Mouse (Mus musculus) embryonic facial prominence, embryonic 12.5 days (tissue): ENCODE results near the gene Cacna2d1. TPM values are rescaled to one million over a fixed set of nuclear protein-coding genes. Genes with fewer than 3 reads are reported as not detected.

Experiments used
- ATAC-seq: fragments of 200-750 bp; cut with Nextera tagmentation; 2 replicates; pipeline ENCODE4 v1.8.0; 2017; ENCODE audit not compliant: insufficient number of reproducible peaks, insufficient read depth, low FRiP score, low TSS enrichment
- H3K27ac ChIP-seq: fragments of 300-500 bp; sonication (generic); 2 replicates; pipeline ENCODE4 v1.5.1; 2016; ENCODE audit warnings: mild to moderate bottlenecking
- H3K27me3 ChIP-seq: fragments of 300-500 bp; sonication (generic); 2 replicates; pipeline ENCODE4 v1.6.1; 2016; ENCODE audit warnings: mild to moderate bottlenecking, moderate library complexity
- H3K36me3 ChIP-seq: fragments of 300-500 bp; sonication (generic); 2 replicates; pipeline ENCODE4 v1.6.1; 2016; ENCODE audit warnings: mild to moderate bottlenecking
- H3K4me1 ChIP-seq: fragments of 300-500 bp; sonication (generic); 2 replicates; pipeline ENCODE4 v1.6.1; 2016
- H3K4me2 ChIP-seq: fragments of 300-500 bp; sonication (generic); replicated peaks from 2 replicates; pipeline ENCODE4 v1.6.1; 2016; ENCODE audit warnings: mild to moderate bottlenecking, moderate library complexity
- H3K4me3 ChIP-seq: fragments of 300-500 bp; sonication (generic); 2 replicates; pipeline ENCODE4 v1.5.1; 2016; ENCODE audit warnings: mild to moderate bottlenecking
- H3K9ac ChIP-seq: fragments of 300-500 bp; sonication (generic); 2 replicates; pipeline ENCODE4 v1.6.1; 2016; ENCODE audit warnings: mild to moderate bottlenecking, moderate library complexity
- H3K9me3 ChIP-seq: fragments of 300-500 bp; sonication (generic); 2 replicates; pipeline ENCODE4 v1.6.1; 2016; ENCODE audit warnings: mild to moderate bottlenecking, moderate library complexity
- WGBS: fragments of 180-500 bp; shearing (Covaris S2); methylation state at CpG from one replicate; pipeline ENCODE4 v1.1.7; 2016; 5-methylcytosine and 5-hydroxymethylcytosine counted together
- polyA plus RNA-seq: library from polyadenylated mRNA; unstranded; fragments of >200 nt; fragmentation: Nextera tagmentation; extraction: Ambion mirVana; gene quantifications from 2 replicates; pipeline ENCODE4 v1.2.1, GENCODE M21; 2016

Cacna2d1 gene
- polyA plus RNA-seq, 1 experiment from 2014 or later = 21.8 TPM

DNA sequence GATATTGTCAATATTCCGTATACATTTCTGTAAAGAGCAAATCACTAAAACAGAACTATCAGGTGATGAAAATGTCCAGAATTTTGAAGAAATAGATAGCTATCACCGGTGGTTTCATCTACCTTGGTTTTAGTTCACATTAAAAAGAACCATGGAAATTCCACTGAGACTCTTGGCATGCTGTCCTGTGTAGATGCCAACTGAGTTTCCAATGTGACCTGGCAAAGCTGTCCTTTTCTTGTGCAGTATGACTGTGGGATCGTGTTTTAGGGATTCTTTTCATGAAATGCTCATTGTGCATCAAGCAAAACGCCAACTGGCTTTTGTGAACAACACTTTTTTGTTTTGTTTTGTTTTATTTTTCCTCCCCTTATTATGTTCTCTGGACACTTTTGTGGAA is 439.5 kb downstream of the Cacna2d1 start:
- 84% methylated on average over 4 of the region's 4 CpGs for WGBS
- H3K9ac ChIP-seq = no peak overlapping the region

GRCm38 (mm10) chr5:16376329-16376908 is 441.9 kb downstream of the Cacna2d1 start:
- H3K36me3 ChIP-seq = no peaks in the 10 kb centered on the region
- no peak overlapping the region for H3K27ac ChIP-seq
- WGBS = 94% methylated on average over 3 of the region's 3 CpGs
- no peak overlapping the region for H3K9ac ChIP-seq
- no peak overlapping the region for H3K4me2 ChIP-seq
- H3K27me3 ChIP-seq = no peaks in the 10 kb centered on the region
- H3K4me3 ChIP-seq = no peak overlapping the region
- no peaks in the 10 kb centered on the region for H3K4me1 ChIP-seq
- H3K9me3 ChIP-seq = no peaks in the 10 kb centered on the region
- ATAC-seq = no peak

More for the DNA sequence above, 439.5 kb downstream of the Cacna2d1 start:
- ATAC-seq = no peak
- no peak overlapping the region for H3K4me2 ChIP-seq
- no peaks in the 10 kb centered on the region for H3K27me3 ChIP-seq
- no peaks in the 10 kb centered on the region for H3K36me3 ChIP-seq
- no peaks in the 10 kb centered on the region for H3K9me3 ChIP-seq
- H3K4me1 ChIP-seq = no peaks in the 10 kb centered on the region
- H3K4me3 ChIP-seq = no peak overlapping the region
- no peak overlapping the region for H3K27ac ChIP-seq

- H3K4me2 ChIP-seq = no peak overlapping the region
- WGBS = 56% methylated on average over 8 of the region's 8 CpGs
- no peak overlapping the region for H3K27ac ChIP-seq
- no peaks in the 10 kb centered on the region for H3K9me3 ChIP-seq
- no peak overlapping the region for H3K4me3 ChIP-seq
- no peaks in the 10 kb centered on the region for H3K36me3 ChIP-seq
- H3K27me3 ChIP-seq = no peaks in the 10 kb centered on the region
- H3K9ac ChIP-seq = no peak overlapping the region
- H3K4me1 ChIP-seq = no peaks in the 10 kb centered on the region
- no peak for ATAC-seq
Observed at GRCm38 (mm10) chr5:16410011-16410410, 475.5 kb downstream of the Cacna2d1 start.

DNA sequence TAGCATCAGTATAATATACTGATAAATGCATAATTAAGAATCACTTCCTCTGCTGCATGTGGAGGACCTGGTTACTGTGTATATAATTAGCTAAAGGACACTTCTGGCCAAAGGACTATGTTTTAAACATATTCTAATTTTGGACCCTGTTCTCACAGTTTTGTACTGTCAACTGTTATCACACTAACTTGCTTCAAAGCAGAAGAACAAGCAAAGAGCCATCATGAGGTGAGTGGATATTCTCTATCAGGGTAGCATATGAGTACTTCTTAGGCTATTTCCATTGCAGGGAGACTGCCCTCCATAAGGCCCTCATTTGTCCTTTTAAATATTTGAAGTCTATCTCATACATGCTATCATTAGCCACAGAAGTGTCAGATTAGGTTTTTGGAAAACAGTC is 480.2 kb downstream of the Cacna2d1 start:
- no peak overlapping the region for H3K4me3 ChIP-seq
- H3K9ac ChIP-seq = no peak overlapping the region
- no peak overlapping the region for H3K27ac ChIP-seq
- H3K9me3 ChIP-seq = no peaks in the 10 kb centered on the region
- H3K4me2 ChIP-seq = no peak overlapping the region
- no peaks in the 10 kb centered on the region for H3K4me1 ChIP-seq
- no peaks in the 10 kb centered on the region for H3K36me3 ChIP-seq
- ATAC-seq = no peak
- no peaks in the 10 kb centered on the region for H3K27me3 ChIP-seq

- Histone ChIP-seq H3K4me1 (no peaks in the 10 kb centered on the region), H3K4me2 (no peak overlapping the region), H3K36me3 (no peaks in the 10 kb centered on the region), H3K9me3 (no peaks in the 10 kb centered on the region), H3K27me3 (no peaks in the 10 kb centered on the region), H3K27ac (no peak overlapping the region), H3K9ac (no peak overlapping the region), H3K4me3 (no peak overlapping the region)
- ATAC-seq = no peak
- WGBS = 79% methylated on average over 1 of the region's 1 CpGs
Observed at GRCm38 (mm10) chr5:16417996-16418395, 483.5 kb downstream of the Cacna2d1 start.

- no peak overlapping the region for H3K9ac ChIP-seq
- no peak overlapping the region for H3K4me3 ChIP-seq
- 81% methylated on average over 3 of the region's 3 CpGs for WGBS
- H3K27ac ChIP-seq = no peak overlapping the region
- H3K4me2 ChIP-seq = no peak overlapping the region
- no peaks in the 10 kb centered on the region for H3K4me1 ChIP-seq
- no peaks in the 10 kb centered on the region for H3K36me3 ChIP-seq
- no peaks in the 10 kb centered on the region for H3K27me3 ChIP-seq
- no peaks in the 10 kb centered on the region for H3K9me3 ChIP-seq
- no peak for ATAC-seq
Observed at GRCm38 (mm10) chr5:16418504-16418903, 484.0 kb downstream of the Cacna2d1 start.

Other genes with a start within 250 kb of the Cacna2d1 start
- not detected in 2 replicates for gene Speer4c, start 220.4 kb upstream of the Cacna2d1 start, polyA plus RNA-seq